Mouse (Mus musculus): ENCODE data around the gene Iqgap3. TPM values are rescaled to one million over a fixed set of nuclear protein-coding genes. Genes with fewer than 3 reads are reported as not detected.

The Iqgap3 gene
- polyA plus RNA-seq, 1 experiment from 2014 or later, result 16.2 TPM

DNA sequence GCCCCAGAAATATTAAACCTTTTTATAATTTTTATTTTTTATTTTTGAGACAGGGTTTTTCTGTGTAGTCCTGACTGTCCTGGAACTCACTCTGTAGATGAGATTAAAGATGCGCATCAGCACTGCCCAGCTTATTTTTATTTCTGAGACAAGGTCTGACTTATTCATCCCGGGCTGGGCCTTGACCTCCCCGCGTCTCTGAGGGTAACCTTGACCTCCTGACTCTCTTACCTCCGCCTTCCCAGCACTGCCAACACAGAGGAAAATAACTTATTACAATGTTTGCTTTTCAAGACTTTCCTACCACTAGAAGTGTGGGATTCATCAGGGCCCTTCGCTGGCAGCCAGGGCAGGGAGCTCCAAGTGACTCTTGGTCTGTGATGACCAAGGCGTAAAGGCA, 44.4 kb downstream of the Iqgap3 start:
- ATAC-seq (ENCODE audit: low read depth) (no peak), DNase-seq (ENCODE audit: low spot score) (no peak)
- Histone ChIP-seq H3K4me1 (ENCODE audit: control insufficient read depth, insufficient read depth, low read length) (no peaks in the 10 kb centered on the region), H3K9ac (ENCODE audit: low read depth, low read length) (no peak overlapping the region), H3K36me3 (ENCODE audit: control insufficient read depth, insufficient read depth, low read length) (0 out of 2 replicates have a peak, but pooled peaks cover 1% of the 10 kb centered on the region), H3K27me3 (replicated peaks; ENCODE audit: control insufficient read depth, insufficient read depth, low read length) (no peaks in the 10 kb centered on the region), H3K27ac (replicated peaks; ENCODE audit: low read depth, low read length) (no peak overlapping the region), H3K4me2 (ENCODE audit: low read depth, low read length) (no peak overlapping the region), H3K4me3 (ENCODE audit: low read depth, low read length) (no peak overlapping the region), H3K9me3 (ENCODE audit: control insufficient read depth, low read length) (no peaks in the 10 kb centered on the region)
- 73% methylated on average over 7 of the region's 7 CpGs for WGBS

DNA sequence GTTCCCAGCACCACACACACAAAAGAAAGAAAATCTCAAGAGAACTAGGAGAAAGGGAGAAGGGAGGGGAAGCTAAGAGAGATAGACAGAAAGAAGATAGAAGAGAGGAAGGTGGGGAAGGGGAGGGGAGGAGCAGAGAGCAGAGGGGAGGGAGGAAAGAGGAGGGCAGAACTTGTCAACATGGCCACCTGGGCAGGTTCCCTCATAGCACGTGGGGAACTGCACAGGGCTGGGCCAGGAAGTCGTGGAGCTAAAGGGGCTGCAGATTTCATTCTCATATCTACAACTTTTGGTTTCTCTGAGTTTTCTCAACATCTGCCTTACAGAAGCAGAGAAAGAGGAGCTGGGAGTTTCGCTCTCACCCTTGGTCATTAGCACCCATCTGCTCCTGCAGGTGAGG, 45.9 kb downstream of the Iqgap3 start:
- Histone ChIP-seq H3K9me3 (ENCODE audit: control insufficient read depth, low read length) (no peaks in the 10 kb centered on the region), H3K4me2 (ENCODE audit: low read depth, low read length) (no peak overlapping the region), H3K9ac (ENCODE audit: low read depth, low read length) (no peak overlapping the region), H3K27me3 (replicated peaks; ENCODE audit: control insufficient read depth, insufficient read depth, low read length) (no peaks in the 10 kb centered on the region), H3K4me3 (ENCODE audit: low read depth, low read length) (no peak overlapping the region), H3K36me3 (ENCODE audit: control insufficient read depth, insufficient read depth, low read length) (no peaks in the 10 kb centered on the region), H3K27ac (replicated peaks; ENCODE audit: low read depth, low read length) (no peak overlapping the region), H3K4me1 (ENCODE audit: control insufficient read depth, insufficient read depth, low read length) (no peaks in the 10 kb centered on the region)
- ATAC-seq (ENCODE audit: low read depth) (no peak), DNase-seq (ENCODE audit: low spot score) (no peak)
- WGBS, result 73% methylated on average over 3 of the region's 3 CpGs

DNA sequence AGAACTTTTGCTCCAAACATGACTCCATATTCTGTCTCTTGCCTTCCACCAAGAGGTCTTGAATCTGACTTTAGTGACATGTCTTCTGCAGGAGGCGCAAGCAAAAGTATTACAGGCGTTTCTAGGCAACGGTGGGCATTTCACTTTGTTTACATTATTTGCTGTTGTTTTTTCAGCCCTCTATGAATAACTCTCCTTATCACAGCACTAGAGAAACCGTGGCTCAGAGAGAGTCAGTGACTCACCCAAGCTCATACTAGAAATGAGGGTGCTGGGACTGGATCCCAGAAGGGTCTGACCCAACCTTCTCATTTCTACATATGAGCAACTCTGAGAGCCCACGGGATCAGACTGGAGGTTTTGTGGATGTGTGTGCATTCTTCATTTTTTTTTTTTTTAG, 46.3 kb downstream of the Iqgap3 start:
- Histone ChIP-seq H3K27me3 (replicated peaks; ENCODE audit: control insufficient read depth, insufficient read depth, low read length) (no peaks in the 10 kb centered on the region), H3K27ac (replicated peaks; ENCODE audit: low read depth, low read length) (no peak overlapping the region), H3K9ac (ENCODE audit: low read depth, low read length) (no peak overlapping the region), H3K9me3 (ENCODE audit: control insufficient read depth, low read length) (no peaks in the 10 kb centered on the region), H3K4me2 (ENCODE audit: low read depth, low read length) (no peak overlapping the region), H3K36me3 (ENCODE audit: control insufficient read depth, insufficient read depth, low read length) (no peaks in the 10 kb centered on the region), H3K4me3 (ENCODE audit: low read depth, low read length) (no peak overlapping the region), H3K4me1 (ENCODE audit: control insufficient read depth, insufficient read depth, low read length) (no peaks in the 10 kb centered on the region)
- no peak for ATAC-seq (ENCODE audit: low read depth)
- no peak for DNase-seq (ENCODE audit: low spot score)
- WGBS, result 78% methylated on average over 5 of the region's 5 CpGs

DNA sequence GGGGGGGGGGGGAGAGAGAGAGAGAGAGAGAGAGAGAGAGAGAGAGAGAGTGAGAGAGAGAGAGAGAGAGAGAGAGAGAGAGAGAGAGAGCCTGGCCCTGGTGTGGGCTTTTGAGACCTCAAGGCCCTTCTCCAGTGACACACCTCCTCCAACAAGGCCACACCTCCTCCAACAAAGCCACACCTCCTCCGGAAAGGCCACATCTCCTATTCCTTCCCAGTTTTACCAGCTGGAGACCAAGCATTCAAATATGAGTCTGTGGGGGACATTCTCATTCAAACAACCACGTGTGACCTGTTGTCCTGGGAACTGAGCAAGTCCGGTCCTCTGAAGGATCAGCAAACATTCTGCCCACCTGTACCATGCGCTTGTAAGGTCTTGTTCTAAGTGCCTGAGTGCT, 47.2 kb downstream of the Iqgap3 start:
- 55% methylated on average over 4 of the region's 4 CpGs for WGBS
- DNase-seq (ENCODE audit: low spot score), result no peak
- no peaks in the 10 kb centered on the region for H3K9me3 ChIP-seq (ENCODE audit: control insufficient read depth, low read length)
- H3K9ac ChIP-seq (ENCODE audit: low read depth, low read length), result no peak overlapping the region
- no peak overlapping the region for H3K4me2 ChIP-seq (ENCODE audit: low read depth, low read length)
- no peak overlapping the region for H3K4me3 ChIP-seq (ENCODE audit: low read depth, low read length)
- no peaks in the 10 kb centered on the region for H3K36me3 ChIP-seq (ENCODE audit: control insufficient read depth, insufficient read depth, low read length)
- H3K27ac ChIP-seq (replicated peaks; ENCODE audit: low read depth, low read length), result no peak overlapping the region
- H3K4me1 ChIP-seq (ENCODE audit: control insufficient read depth, insufficient read depth, low read length), result no peaks in the 10 kb centered on the region
- ATAC-seq (ENCODE audit: low read depth), result no peak
- no peaks in the 10 kb centered on the region for H3K27me3 ChIP-seq (replicated peaks; ENCODE audit: control insufficient read depth, insufficient read depth, low read length)

GRCm38 (mm10) chr3:88131071-88131470, 49.3 kb downstream of the Iqgap3 start:
- H3K9me3 ChIP-seq (ENCODE audit: control insufficient read depth, low read length), result no peaks in the 10 kb centered on the region
- WGBS, result 95% methylated on average over 3 of the region's 3 CpGs
- H3K36me3 ChIP-seq (ENCODE audit: control insufficient read depth, insufficient read depth, low read length), result no peaks in the 10 kb centered on the region
- H3K4me2 ChIP-seq (ENCODE audit: low read depth, low read length), result no peak overlapping the region
- no peak for ATAC-seq (ENCODE audit: low read depth)
- H3K9ac ChIP-seq (ENCODE audit: low read depth, low read length), result no peak overlapping the region
- no peak overlapping the region for H3K4me3 ChIP-seq (ENCODE audit: low read depth, low read length)
- no peak for DNase-seq (ENCODE audit: low spot score)
- H3K27me3 ChIP-seq (replicated peaks; ENCODE audit: control insufficient read depth, insufficient read depth, low read length), result no peaks in the 10 kb centered on the region
- H3K27ac ChIP-seq (replicated peaks; ENCODE audit: low read depth, low read length), result no peak overlapping the region
- no peaks in the 10 kb centered on the region for H3K4me1 ChIP-seq (ENCODE audit: control insufficient read depth, insufficient read depth, low read length)

- DNase-seq (ENCODE audit: low spot score), result no peak
- 64% methylated on average over 2 of the region's 2 CpGs for WGBS
- H3K27me3 ChIP-seq (replicated peaks; ENCODE audit: control insufficient read depth, insufficient read depth, low read length), result no peaks in the 10 kb centered on the region
- H3K9me3 ChIP-seq (ENCODE audit: control insufficient read depth, low read length), result no peaks in the 10 kb centered on the region
- H3K4me3 ChIP-seq (ENCODE audit: low read depth, low read length), result no peak overlapping the region
- H3K9ac ChIP-seq (ENCODE audit: low read depth, low read length), result no peak overlapping the region
- H3K27ac ChIP-seq (replicated peaks; ENCODE audit: low read depth, low read length), result no peak overlapping the region
- no peaks in the 10 kb centered on the region for H3K36me3 ChIP-seq (ENCODE audit: control insufficient read depth, insufficient read depth, low read length)
- no peaks in the 10 kb centered on the region; the same call in 1 of the 2 replicates for H3K4me1 ChIP-seq (ENCODE audit: control insufficient read depth, insufficient read depth, low read length)
- ATAC-seq (ENCODE audit: low read depth), result no peak
- H3K4me2 ChIP-seq (ENCODE audit: low read depth, low read length), result no peak overlapping the region
These were observed 50.7 kb downstream of the Iqgap3 start for GRCm38 (mm10) chr3:88132492-88132891.

DNA sequence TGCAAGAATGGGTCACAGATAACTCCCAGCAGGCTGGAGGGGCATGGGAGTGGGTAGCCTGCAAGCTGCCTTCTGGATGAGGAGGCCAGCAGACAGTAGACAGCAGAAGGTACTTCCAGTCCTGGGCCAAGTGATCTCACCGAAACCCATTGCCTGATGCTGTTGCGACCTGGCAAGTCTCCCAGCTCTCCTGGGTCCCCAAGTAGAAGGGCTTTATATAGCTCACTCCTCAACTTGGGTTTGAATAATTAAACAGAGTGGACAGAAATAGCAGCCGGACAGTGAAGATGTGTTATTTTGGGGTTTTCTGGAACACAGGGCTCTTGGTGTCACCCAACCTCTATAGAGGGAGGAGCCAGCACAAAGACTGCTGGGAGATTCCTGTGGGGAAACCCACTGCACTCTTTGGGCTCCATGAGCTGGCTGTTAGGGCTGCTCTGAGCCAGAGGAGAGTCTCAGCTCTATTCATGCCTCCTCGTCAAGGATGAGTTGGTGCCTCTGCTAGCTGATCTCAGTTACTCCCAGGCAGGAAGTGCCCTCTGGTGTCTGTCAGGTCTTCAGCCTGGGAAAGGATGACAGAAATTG, 51.5 kb downstream of the Iqgap3 start:
- Histone ChIP-seq H3K9ac (ENCODE audit: low read depth, low read length) (no peak overlapping the region; the same call in 1 of the 2 replicates), H3K4me3 (ENCODE audit: low read depth, low read length) (no peak overlapping the region), H3K4me2 (ENCODE audit: low read depth, low read length) (no peak overlapping the region), H3K27me3 (replicated peaks; ENCODE audit: control insufficient read depth, insufficient read depth, low read length) (no peaks in the 10 kb centered on the region), H3K9me3 (ENCODE audit: control insufficient read depth, low read length) (no peaks in the 10 kb centered on the region), H3K27ac (replicated peaks; ENCODE audit: low read depth, low read length) (0 out of 2 replicates have a peak overlapping the region, but pooled peaks have one; percentile 2), H3K4me1 (ENCODE audit: control insufficient read depth, insufficient read depth, low read length) (no peaks in the 10 kb centered on the region; the same call in 1 of the 2 replicates), H3K36me3 (ENCODE audit: control insufficient read depth, insufficient read depth, low read length) (no peaks in the 10 kb centered on the region)
- WGBS, result 50% methylated on average over 4 of the region's 4 CpGs
- ATAC-seq (ENCODE audit: low read depth), result no peak; the same call in 1 of the 2 replicates
- peak; percentile 35 for DNase-seq (ENCODE audit: low spot score)

DNA sequence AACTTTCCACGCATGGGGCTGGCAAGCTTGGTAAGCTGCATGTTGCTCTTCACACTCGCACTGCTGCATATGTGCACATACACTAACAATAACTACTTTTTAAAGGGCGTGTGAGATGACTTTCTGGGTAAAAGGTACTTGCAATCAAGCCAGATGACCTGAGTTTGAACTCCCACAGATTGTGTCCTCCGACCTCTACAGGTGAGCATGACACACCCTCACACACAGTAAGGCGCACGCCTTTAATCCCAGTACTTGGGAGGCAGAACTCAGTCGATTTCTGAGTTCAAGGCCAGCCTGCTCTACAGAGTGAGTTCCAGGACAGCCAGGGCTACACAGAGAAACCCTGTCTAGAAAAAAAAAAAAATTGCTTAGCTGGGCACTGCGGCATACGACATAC, 54.6 kb downstream of the Iqgap3 start:
- DNase-seq (ENCODE audit: low spot score), result no peak
- WGBS, result 81% methylated on average over 9 of the region's 9 CpGs
- Histone ChIP-seq H3K27me3 (replicated peaks; ENCODE audit: control insufficient read depth, insufficient read depth, low read length) (no peaks in the 10 kb centered on the region), H3K4me1 (ENCODE audit: control insufficient read depth, insufficient read depth, low read length) (peaks cover 21% of the 10 kb centered on the region), H3K4me2 (ENCODE audit: low read depth, low read length) (no peak overlapping the region), H3K4me3 (ENCODE audit: low read depth, low read length) (no peak overlapping the region), H3K27ac (replicated peaks; ENCODE audit: low read depth, low read length) (no peak overlapping the region), H3K9me3 (ENCODE audit: control insufficient read depth, low read length) (no peaks in the 10 kb centered on the region), H3K36me3 (ENCODE audit: control insufficient read depth, insufficient read depth, low read length) (no peaks in the 10 kb centered on the region), H3K9ac (ENCODE audit: low read depth, low read length) (no peak overlapping the region)
- ATAC-seq (ENCODE audit: low read depth), result no peak

DNA sequence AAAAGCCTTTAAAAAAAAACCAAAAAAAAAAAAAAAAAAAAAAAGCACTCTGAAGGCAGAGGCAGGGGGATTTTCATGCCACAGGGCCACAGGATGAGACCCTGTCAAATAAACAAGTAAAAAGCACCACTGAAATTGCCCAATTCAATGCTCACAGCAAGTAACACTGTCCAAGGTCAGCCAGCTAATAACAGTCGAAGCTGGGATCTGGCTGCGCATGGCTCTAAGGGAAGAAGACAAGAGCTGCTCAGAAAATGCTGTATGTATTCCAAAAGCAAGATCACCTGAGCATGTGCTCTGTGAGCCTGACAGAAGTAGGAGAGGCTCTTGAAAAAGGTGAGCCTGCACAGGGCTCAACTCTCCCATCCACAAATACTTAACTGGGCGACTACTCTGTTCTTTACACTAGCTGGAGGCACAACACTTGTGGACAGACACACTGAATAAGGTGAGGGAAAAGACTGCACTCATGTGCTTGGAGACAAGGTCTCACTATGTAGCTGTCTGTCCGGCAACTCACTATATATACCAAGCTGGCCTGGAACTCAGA, 55.2 kb downstream of the Iqgap3 start:
- peak overlapping the region; percentile 95 for H3K4me2 ChIP-seq (ENCODE audit: low read depth, low read length)
- H3K9me3 ChIP-seq (ENCODE audit: control insufficient read depth, low read length), result no peaks in the 10 kb centered on the region
- 0 out of 2 replicates have a peak overlapping the region, but pooled peaks have one; percentile 69 for H3K9ac ChIP-seq (ENCODE audit: low read depth, low read length)
- 73% methylated on average over 4 of the region's 4 CpGs for WGBS
- H3K4me3 ChIP-seq (ENCODE audit: low read depth, low read length), result 0 out of 2 replicates have a peak overlapping the region, but pooled peaks have one; percentile 54
- ATAC-seq (ENCODE audit: low read depth) (no peak), DNase-seq (ENCODE audit: low spot score) (no peak)
- H3K4me1 ChIP-seq (ENCODE audit: control insufficient read depth, insufficient read depth, low read length), result peaks cover 25% of the 10 kb centered on the region
- H3K27ac ChIP-seq (replicated peaks; ENCODE audit: low read depth, low read length), result peak overlapping the region; percentile 99; the same call in 1 of the 2 replicates
- no peaks in the 10 kb centered on the region for H3K36me3 ChIP-seq (ENCODE audit: control insufficient read depth, insufficient read depth, low read length)
- H3K27me3 ChIP-seq (replicated peaks; ENCODE audit: control insufficient read depth, insufficient read depth, low read length), result no peaks in the 10 kb centered on the region

All from embryonic facial prominence, embryonic 14.5 days (tissue).